Mouse (Mus musculus): Measurements from ENCODE around the gene Zfp692. TPM values are rescaled to one million over a fixed set of nuclear protein-coding genes. Genes with fewer than 3 reads are reported as not detected.
"Not testable (repeated sequence)": the region's sequence is repeated elsewhere in the genome, so short reads cannot be mapped to it uniquely, and the experiment has no call there.

Zfp692 gene
- total and polyA plus RNA-seq, 2 experiments from 2014 or later, result 19.7 to 27.8 TPM

GRCm38 (mm10) chr11:58357844-58358534, 51.1 kb downstream of the Zfp692 start:
- Histone ChIP-seq H3K4me2 (ENCODE audit: low read depth, low read length) (no peak overlapping the region), H3K36me3 (ENCODE audit: insufficient read depth, low read length) (no peaks in the 10 kb centered on the region), H3K9ac (replicated peaks; ENCODE audit: low read length) (no peak overlapping the region), H3K4me3 (ENCODE audit: low read length) (no peak overlapping the region), H3K4me1 (ENCODE audit: insufficient read depth, low read length) (no peaks in the 10 kb centered on the region), H3K27ac (no peak overlapping the region), H3K9me3 (ENCODE audit: low read length) (no peaks in the 10 kb centered on the region), H3K27me3 (ENCODE audit: insufficient read depth, low read length) (no peaks in the 10 kb centered on the region)
- DNase-seq (ENCODE audit: low spot score) (no peak), ATAC-seq (no peak)
- 78% methylated on average over 6 of the region's 6 CpGs for WGBS
- no peak for TF ChIP-seq CTCF (IDR thresholded peaks at IDR 0.05; ENCODE audit: low read depth)

GRCm38 (mm10) chr11:58362562-58362961, 55.7 kb downstream of the Zfp692 start:
- not testable (repeated sequence) for H3K27me3 ChIP-seq (ENCODE audit: insufficient read depth, low read length); H3K9ac ChIP-seq (replicated peaks; ENCODE audit: low read length); H3K36me3 ChIP-seq (ENCODE audit: insufficient read depth, low read length); H3K4me1 ChIP-seq (ENCODE audit: insufficient read depth, low read length); DNase-seq (ENCODE audit: low spot score); H3K4me2 ChIP-seq (ENCODE audit: low read depth, low read length); H3K27ac ChIP-seq; H3K4me3 ChIP-seq (ENCODE audit: low read length); H3K9me3 ChIP-seq (ENCODE audit: low read length); ATAC-seq
- no CpG with 5 or more reads among the region's 6 CpGs for WGBS

Other genes with a start within 250 kb of the Zfp692 start
- gene Gm12248, start 213.9 kb upstream of the Zfp692 start, total RNA-seq (2014; rRNA removed), result not detected in 2 replicates
- not detected in 2 replicates for gene Gm12248, start 213.9 kb upstream of the Zfp692 start, polyA plus RNA-seq (2015; fragmentation: Nextera tagmentation; extraction: Ambion mirVana)
- gene Cnot8, start 202.9 kb upstream of the Zfp692 start, total RNA-seq (2014; rRNA removed), result 76.4 and 83.7 TPM in 2 replicates
- gene Cnot8, start 202.9 kb upstream of the Zfp692 start, polyA plus RNA-seq (2015; fragmentation: Nextera tagmentation; extraction: Ambion mirVana), result 82.1 and 83.1 TPM in 2 replicates
- 19.6 and 21.2 TPM in 2 replicates for gene Gemin5, start 138.5 kb upstream of the Zfp692 start, total RNA-seq (2014; rRNA removed)
- gene Gemin5, start 138.5 kb upstream of the Zfp692 start, polyA plus RNA-seq (2015; fragmentation: Nextera tagmentation; extraction: Ambion mirVana), result 10.4 and 11.2 TPM in 2 replicates
- 24.7 and 37.7 TPM in 2 replicates for gene Mrpl22, start 135.4 kb upstream of the Zfp692 start, total RNA-seq (2014; rRNA removed)
- 98.8 and 98.9 TPM in 2 replicates for gene Mrpl22, start 135.4 kb upstream of the Zfp692 start, polyA plus RNA-seq (2015; fragmentation: Nextera tagmentation; extraction: Ambion mirVana)
- 2.7 and 6.3 TPM in 2 replicates for gene Igtp, start 107.5 kb upstream of the Zfp692 start, total RNA-seq (2014; rRNA removed)
- gene Igtp, start 107.5 kb upstream of the Zfp692 start, polyA plus RNA-seq (2015; fragmentation: Nextera tagmentation; extraction: Ambion mirVana), result 2.1 and 3.0 TPM in 2 replicates
- 1.2 and 1.8 TPM in 2 replicates for gene Irgm2, start 107.5 kb upstream of the Zfp692 start, total RNA-seq (2014; rRNA removed)
- 0.80 and 1.6 TPM in 2 replicates for gene Irgm2, start 107.5 kb upstream of the Zfp692 start, polyA plus RNA-seq (2015; fragmentation: Nextera tagmentation; extraction: Ambion mirVana)
- not detected in 2 replicates for gene 4930438A08Rik, start 32.3 kb upstream of the Zfp692 start, total RNA-seq (2014; rRNA removed)
- not detected in 2 replicates for gene 4930438A08Rik, start 32.3 kb upstream of the Zfp692 start, polyA plus RNA-seq (2015; fragmentation: Nextera tagmentation; extraction: Ambion mirVana)
- gene Zfp672, start 23.3 kb downstream of the Zfp692 start, total RNA-seq (2014; rRNA removed), result 36.3 and 42.9 TPM in 2 replicates
- 43.8 TPM in 2 replicates for gene Zfp672, start 23.3 kb downstream of the Zfp692 start, polyA plus RNA-seq (2015; fragmentation: Nextera tagmentation; extraction: Ambion mirVana)
- 51.8 and 55.4 TPM in 2 replicates for gene Sh3bp5l, start 23.7 kb downstream of the Zfp692 start, total RNA-seq (2014; rRNA removed)
- 39.7 and 40.3 TPM in 2 replicates for gene Sh3bp5l, start 23.7 kb downstream of the Zfp692 start, polyA plus RNA-seq (2015; fragmentation: Nextera tagmentation; extraction: Ambion mirVana)
- not detected in 2 replicates for gene Lypd8, start 72.0 kb downstream of the Zfp692 start, total RNA-seq (2014; rRNA removed)
- gene Lypd8, start 72.0 kb downstream of the Zfp692 start, polyA plus RNA-seq (2015; fragmentation: Nextera tagmentation; extraction: Ambion mirVana), result not detected in 2 replicates
- gene 1810065E05Rik, start 114.0 kb downstream of the Zfp692 start, total RNA-seq (2014; rRNA removed), result not detected in 2 replicates
- gene 1810065E05Rik, start 114.0 kb downstream of the Zfp692 start, polyA plus RNA-seq (2015; fragmentation: Nextera tagmentation; extraction: Ambion mirVana), result not detected in 2 replicates
- not detected in 2 replicates for gene Gm12253, start 125.5 kb downstream of the Zfp692 start, total RNA-seq (2014; rRNA removed)
- not detected in 2 replicates for gene Gm12253, start 125.5 kb downstream of the Zfp692 start, polyA plus RNA-seq (2015; fragmentation: Nextera tagmentation; extraction: Ambion mirVana)
- gene Lypd9, start 145.9 kb downstream of the Zfp692 start, total RNA-seq (2014; rRNA removed), result not detected in 2 replicates
- not detected in 2 replicates for gene Lypd9, start 145.9 kb downstream of the Zfp692 start, polyA plus RNA-seq (2015; fragmentation: Nextera tagmentation; extraction: Ambion mirVana)
- gene Olfr30, start 155.2 kb downstream of the Zfp692 start, total RNA-seq (2014; rRNA removed), result not detected in 2 replicates
- not detected in 2 replicates for gene Olfr30, start 155.2 kb downstream of the Zfp692 start, polyA plus RNA-seq (2015; fragmentation: Nextera tagmentation; extraction: Ambion mirVana)
- not detected in 2 replicates for gene Olfr332, start 185.5 kb downstream of the Zfp692 start, total RNA-seq (2014; rRNA removed)
- not detected in 2 replicates for gene Olfr332, start 185.5 kb downstream of the Zfp692 start, polyA plus RNA-seq (2015; fragmentation: Nextera tagmentation; extraction: Ambion mirVana)
- not detected in 2 replicates for gene Olfr331, start 195.5 kb downstream of the Zfp692 start, total RNA-seq (2014; rRNA removed)
- not detected in 2 replicates for gene Olfr331, start 195.5 kb downstream of the Zfp692 start, polyA plus RNA-seq (2015; fragmentation: Nextera tagmentation; extraction: Ambion mirVana)
- not detected in 2 replicates for gene Olfr330, start 227.8 kb downstream of the Zfp692 start, total RNA-seq (2014; rRNA removed)
- gene Olfr330, start 227.8 kb downstream of the Zfp692 start, polyA plus RNA-seq (2015; fragmentation: Nextera tagmentation; extraction: Ambion mirVana), result 0.15 TPM in 1 of 2 replicates, not detected in the other
- not detected in 2 replicates for gene Olfr329-ps, start 239.4 kb downstream of the Zfp692 start, total RNA-seq (2014; rRNA removed)
- 0.11 TPM in 1 of 2 replicates, not detected in the other for gene Olfr329-ps, start 239.4 kb downstream of the Zfp692 start, polyA plus RNA-seq (2015; fragmentation: Nextera tagmentation; extraction: Ambion mirVana)
- gene Olfr328, start 248.6 kb downstream of the Zfp692 start, total RNA-seq (2014; rRNA removed), result not detected in 2 replicates
- not detected in 2 replicates for gene Olfr328, start 248.6 kb downstream of the Zfp692 start, polyA plus RNA-seq (2015; fragmentation: Nextera tagmentation; extraction: Ambion mirVana)